Mouse (Mus musculus) bone marrow macrophage, adult 2 months (primary cell): ENCODE results near the gene Gfpt1.

Experiments used
- CTCF ChIP-seq: IDR thresholded peaks from 2 replicates; pipeline ENCODE4 v1.5.1; 2012; ENCODE audit warnings: low read depth, mild to moderate bottlenecking, low read length, moderate library complexity
- POLR2A ChIP-seq: IDR thresholded peaks from 2 replicates; pipeline ENCODE4 v1.6.1; 2012; ENCODE audit warnings: mild to moderate bottlenecking, low read depth, low read length, borderline replicate concordance

DNA sequence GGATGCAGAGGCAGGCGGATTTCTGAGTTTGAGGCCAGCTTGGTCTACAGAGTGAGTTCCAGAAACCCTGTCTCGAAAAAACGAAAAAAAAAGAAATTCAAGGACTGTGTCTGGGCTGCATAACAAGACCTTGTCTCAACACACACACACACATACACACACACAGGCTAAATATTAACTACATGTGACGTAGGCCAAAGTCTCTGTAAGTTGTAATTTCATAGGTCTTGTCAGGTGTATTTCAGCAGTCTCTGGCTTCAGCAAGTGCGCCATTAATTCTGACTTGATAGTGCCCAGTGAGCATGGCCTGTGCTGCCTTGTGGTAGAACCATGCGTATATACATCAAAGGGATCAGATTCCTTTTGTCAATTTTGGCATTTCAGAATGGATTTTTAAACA, 40.7 kb upstream of the Gfpt1 start:
- TF ChIP-seq POLR2A = no peak
- no peak for TF ChIP-seq CTCF
